ENCODE assay signal across 14 mouse cellular contexts in the genomic region with DNA sequence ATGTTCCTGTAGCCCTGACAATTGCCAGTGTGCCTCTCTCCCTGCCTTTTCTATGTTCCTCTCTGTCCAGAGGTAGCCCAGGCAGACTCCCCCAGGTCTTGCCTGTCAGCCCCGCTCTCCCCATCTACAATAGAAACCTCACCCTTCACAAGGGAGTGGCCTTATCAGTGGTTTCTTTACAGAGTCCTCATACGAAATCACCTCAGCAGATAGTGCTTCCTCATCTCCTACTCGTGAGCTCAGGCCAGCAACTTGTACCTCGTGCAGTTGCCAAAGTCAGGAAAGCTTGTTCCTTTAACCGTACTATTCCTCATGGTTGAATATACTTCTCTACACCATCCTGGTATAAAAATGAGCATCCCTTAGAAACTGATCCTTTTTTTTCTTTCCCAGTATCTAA.
"Had no signal": no experiment of that assay in that cellular context is flagged by ENCODE, and none has a peak within 500 bp of the region (broad histone marks: within the 10 kb centered on the region; RNA-seq: fewer than 3 reads in every experiment).

No protein-coding gene starts in this region.

- H3K9me3 ChIP-seq: limb, embryonic 10.5 days; megakaryocyte, embryonic 14.5 days; midbrain, embryonic 12.5 days; neural tube, embryonic 13.5 days had no signal

- H3K27me3 ChIP-seq: megakaryocyte, embryonic 14.5 days; midbrain, embryonic 12.5 days; neural tube, embryonic 13.5 days had no signal

- DNase-seq: kidney, adult 11 months; kidney, adult 9 months; kidney, postnatal 10 days; lung, adult 2 months; lung, postnatal 36 days; retina, postnatal 1 day; thymus, postnatal 4 days had no signal

- H3K4me3 ChIP-seq: limb, embryonic 10.5 days; megakaryocyte, embryonic 14.5 days; midbrain, embryonic 12.5 days; neural tube, embryonic 13.5 days had no signal

- H3K9ac ChIP-seq: hindbrain, embryonic 14.5 days; midbrain, embryonic 12.5 days; neural tube, embryonic 13.5 days had no signal

- H3K4me1 ChIP-seq: limb, embryonic 10.5 days; midbrain, embryonic 12.5 days; neural tube, embryonic 13.5 days had no signal

- H3K27ac ChIP-seq: hindbrain, embryonic 14.5 days; limb, embryonic 10.5 days; midbrain, embryonic 12.5 days; neural tube, embryonic 13.5 days had no signal

- ATAC-seq: lung, postnatal 0 days; midbrain, embryonic 16.5 days had no signal

- H3K4me2 ChIP-seq: hindbrain, embryonic 14.5 days; midbrain, embryonic 12.5 days; neural tube, embryonic 13.5 days had no signal
